Mouse (Mus musculus): ENCODE results near the gene Cd164. TPM values are rescaled to one million over a fixed set of nuclear protein-coding genes. Genes with fewer than 3 reads are reported as not detected.
A peak's percentile ranks its signal among the peaks of the same experiment; 100 is the strongest.

Cd164 gene
- total and polyA plus RNA-seq, 2 experiments from 2014 or later: 31.3 to 61.9 TPM

- Histone ChIP-seq H3K4me2 (ENCODE audit: low read depth, low read length) (peak within 1 kb of the TSS; percentile 87), H3K9me3 (ENCODE audit: low read length) (no peaks in the 10 kb centered on the region), H3K36me3 (ENCODE audit: insufficient read depth, low read length) (no peaks in the 10 kb centered on the region), H3K4me3 (ENCODE audit: low read length) (peak within 1 kb of the TSS; percentile 52), H3K27me3 (ENCODE audit: insufficient read depth, low read length) (no peaks in the 10 kb centered on the region), H3K9ac (replicated peaks; ENCODE audit: low read length) (peak within 1 kb of the TSS; percentile 51), H3K4me1 (ENCODE audit: insufficient read depth, low read length) (no peaks in the 10 kb centered on the region), H3K27ac (peak within 1 kb of the TSS; percentile 82)
- TF ChIP-seq CTCF (IDR thresholded peaks at IDR 0.05; ENCODE audit: low read depth): no peak
- WGBS: under 1% methylated on average over 35 of the region's 35 CpGs
- ATAC-seq (peak; percentile 65), DNase-seq (ENCODE audit: low spot score) (peak; percentile 61)
Observed at GRCm38 (mm10) chr10:41476171-41477017, 42.8 kb upstream of the Cd164 start, which contains the start of gene Mical1. Gene Mical1, plus strand, starts transcription at chr10:41476314.

- DNase-seq (ENCODE audit: low spot score) (peak; percentile 72), ATAC-seq (peak; percentile 46)
- H3K4me3 ChIP-seq (ENCODE audit: low read length): peak overlapping the region; percentile 52
- peak overlapping the region; percentile 82 for H3K27ac ChIP-seq
- H3K27me3 ChIP-seq (ENCODE audit: insufficient read depth, low read length): no peaks in the 10 kb centered on the region
- H3K4me2 ChIP-seq (ENCODE audit: low read depth, low read length): peak overlapping the region; percentile 87
- no peaks in the 10 kb centered on the region for H3K36me3 ChIP-seq (ENCODE audit: insufficient read depth, low read length)
- no peaks in the 10 kb centered on the region for H3K9me3 ChIP-seq (ENCODE audit: low read length)
- 3% methylated on average over 9 of the region's 9 CpGs for WGBS
- peak overlapping the region; percentile 51 for H3K9ac ChIP-seq (replicated peaks; ENCODE audit: low read length)
- TF ChIP-seq CTCF (IDR thresholded peaks at IDR 0.05; ENCODE audit: low read depth): no peak
- no peaks in the 10 kb centered on the region for H3K4me1 ChIP-seq (ENCODE audit: insufficient read depth, low read length)
Observed at GRCm38 (mm10) chr10:41477018-41477277, 42.3 kb upstream of the Cd164 start.

- peak; percentile 77 for DNase-seq (ENCODE audit: low spot score)
- peak overlapping the region; percentile 51 for H3K9ac ChIP-seq (replicated peaks; ENCODE audit: low read length)
- 5% methylated on average over 20 of the region's 20 CpGs for WGBS
- ATAC-seq: peak; percentile 84
- peak overlapping the region; percentile 52 for H3K4me3 ChIP-seq (ENCODE audit: low read length)
- H3K27ac ChIP-seq: peak overlapping the region; percentile 82
- no peaks in the 10 kb centered on the region for H3K4me1 ChIP-seq (ENCODE audit: insufficient read depth, low read length)
- H3K27me3 ChIP-seq (ENCODE audit: insufficient read depth, low read length): no peaks in the 10 kb centered on the region
- H3K36me3 ChIP-seq (ENCODE audit: insufficient read depth, low read length): no peaks in the 10 kb centered on the region
- TF ChIP-seq CTCF (IDR thresholded peaks at IDR 0.05; ENCODE audit: low read depth): no peak
- no peaks in the 10 kb centered on the region for H3K9me3 ChIP-seq (ENCODE audit: low read length)
- H3K4me2 ChIP-seq (ENCODE audit: low read depth, low read length): peak overlapping the region; percentile 87
Observed at GRCm38 (mm10) chr10:41477278-41478181, 41.7 kb upstream of the Cd164 start.

- Histone ChIP-seq H3K4me2 (ENCODE audit: low read depth, low read length) (no peak overlapping the region), H3K4me3 (ENCODE audit: low read length) (no peak overlapping the region), H3K27me3 (ENCODE audit: insufficient read depth, low read length) (no peaks in the 10 kb centered on the region), H3K9me3 (ENCODE audit: low read length) (no peaks in the 10 kb centered on the region), H3K9ac (replicated peaks; ENCODE audit: low read length) (no peak overlapping the region), H3K36me3 (ENCODE audit: insufficient read depth, low read length) (no peaks in the 10 kb centered on the region; the same call in 1 of the 2 replicates), H3K27ac (no peak overlapping the region), H3K4me1 (ENCODE audit: insufficient read depth, low read length) (no peaks in the 10 kb centered on the region)
- TF ChIP-seq CTCF (IDR thresholded peaks at IDR 0.05; ENCODE audit: low read depth): no peak
- no peak for DNase-seq (ENCODE audit: low spot score)
- no peak for ATAC-seq
- WGBS: 70% methylated on average over 3 of the region's 3 CpGs
Observed at GRCm38 (mm10) chr10:41479961-41480360, 39.3 kb upstream of the Cd164 start.

- Histone ChIP-seq H3K4me1 (ENCODE audit: insufficient read depth, low read length) (no peaks in the 10 kb centered on the region), H3K9me3 (ENCODE audit: low read length) (no peaks in the 10 kb centered on the region), H3K36me3 (ENCODE audit: insufficient read depth, low read length) (no peaks in the 10 kb centered on the region; the same call in 1 of the 2 replicates), H3K9ac (replicated peaks; ENCODE audit: low read length) (no peak overlapping the region), H3K27me3 (ENCODE audit: insufficient read depth, low read length) (no peaks in the 10 kb centered on the region), H3K27ac (no peak overlapping the region), H3K4me3 (ENCODE audit: low read length) (no peak overlapping the region), H3K4me2 (ENCODE audit: low read depth, low read length) (no peak overlapping the region)
- ATAC-seq (no peak), DNase-seq (ENCODE audit: low spot score) (peak; percentile 45)
- TF ChIP-seq CTCF (IDR thresholded peaks at IDR 0.05; ENCODE audit: low read depth): no peak
- 70% methylated on average over 33 of the region's 33 CpGs for WGBS
Observed at GRCm38 (mm10) chr10:41480938-41481880, 38.0 kb upstream of the Cd164 start.

- Histone ChIP-seq H3K9ac (replicated peaks; ENCODE audit: low read length) (no peak overlapping the region), H3K9me3 (ENCODE audit: low read length) (no peaks in the 10 kb centered on the region), H3K27ac (no peak overlapping the region), H3K27me3 (ENCODE audit: insufficient read depth, low read length) (no peaks in the 10 kb centered on the region), H3K36me3 (ENCODE audit: insufficient read depth, low read length) (no peaks in the 10 kb centered on the region; the same call in 1 of the 2 replicates), H3K4me3 (ENCODE audit: low read length) (no peak overlapping the region), H3K4me2 (ENCODE audit: low read depth, low read length) (no peak overlapping the region), H3K4me1 (ENCODE audit: insufficient read depth, low read length) (no peaks in the 10 kb centered on the region)
- TF ChIP-seq CTCF (IDR thresholded peaks at IDR 0.05; ENCODE audit: low read depth): no peak
- ATAC-seq (no peak), DNase-seq (ENCODE audit: low spot score) (no peak)
- WGBS: 56% methylated on average over 7 of the region's 7 CpGs
Observed at GRCm38 (mm10) chr10:41482446-41482845, 36.8 kb upstream of the Cd164 start.
